Mouse (Mus musculus) spleen, adult 10 weeks (tissue): ENCODE measurements around the gene Gm7714. TPM values are rescaled to one million over a fixed set of nuclear protein-coding genes. Genes with fewer than 3 reads are reported as not detected.

Experiments
- polyA plus RNA-seq: library from polyadenylated mRNA; stranded (reverse); fragments of 350-450 nt; fragmentation: Illumina TruSeq; extraction: RNeasy Lipid Tissue Mini Kit (QIAGEN cat#74804); gene quantifications from one replicate; pipeline ENCODE4 v1.2.3, GENCODE M21; 2015; ENCODE audit warnings: low replicate concordance; ENCODE audit not compliant: insufficient read depth

The Gm7714 gene
- not detected for polyA plus RNA-seq

GRCm38 (mm10) chr5:88268619-88269018 is at the start of gene Gm7714:
TSS of gene Gm7714 (plus strand) at chr5:88268919.

GRCm38 (mm10) chr5:88317012-88317411 is 48.3 kb downstream of the Gm7714 start, which contains the start of gene Prol1:
TSS of gene Prol1 (plus strand) at chr5:88317312.

Other genes with a start within 250 kb of the Gm7714 start
- not detected for gene Smr2, start 182.4 kb upstream of the Gm7714 start, polyA plus RNA-seq
- not detected for gene Gm11116, start 157.4 kb upstream of the Gm7714 start, polyA plus RNA-seq
- gene Gm11115, start 114.8 kb upstream of the Gm7714 start, polyA plus RNA-seq: not detected
- gene Prol1, start 48.4 kb downstream of the Gm7714 start, polyA plus RNA-seq: not detected
- not detected for gene Amtn, start 107.2 kb downstream of the Gm7714 start, polyA plus RNA-seq
- not detected for gene Ambn, start 187.1 kb downstream of the Gm7714 start, polyA plus RNA-seq
- gene Enam, start 219.1 kb downstream of the Gm7714 start, polyA plus RNA-seq: not detected